Mouse (Mus musculus) spleen, postnatal 4 days (tissue): ENCODE measurements at regions not wholly inside any gene's neighbourhood (a gene's known extent, or its start where the extent isn't known, plus 50 kb on each side); places are given as distances from the start of the nearest gene placed in this dataset.

ENCODE experiments used
- DNase-seq, 2 experiments: peaks; one replicate each; pipeline ENCODE4 v3.0.0; 2022; ENCODE audit warnings: low spot score in 2 of 2

DNA sequence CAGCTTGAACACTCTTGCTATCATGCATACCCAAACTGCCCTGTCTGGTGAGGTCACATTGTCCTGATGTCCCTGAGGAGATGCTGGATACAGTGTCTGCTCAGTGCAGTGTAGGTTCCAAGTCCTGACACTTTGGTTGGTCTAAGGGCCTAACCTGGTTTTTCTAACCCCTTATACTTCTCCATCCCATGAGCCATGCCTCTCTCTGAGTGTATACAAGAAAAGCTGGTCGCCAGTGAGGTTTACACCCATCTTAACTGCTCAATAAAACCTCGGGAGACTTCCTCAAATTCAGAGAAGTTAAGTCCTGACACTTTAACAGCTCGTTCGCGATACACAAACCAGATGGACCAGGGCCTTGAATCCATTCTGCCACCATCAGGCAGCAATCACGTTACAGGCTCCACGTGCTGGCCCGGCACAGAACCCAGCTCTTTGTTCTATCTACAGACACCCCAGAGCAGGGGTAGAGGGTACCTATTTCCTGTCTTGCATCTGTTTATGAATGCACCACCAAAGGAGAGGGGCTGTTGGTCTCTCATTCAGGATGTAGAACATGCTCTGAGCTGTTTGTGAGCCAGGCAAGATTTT lies 320.0 kb upstream of the Tbx3 start:
- DNase-seq: no peak

- DNase-seq: no peak
Measured at GRCm38 (mm10) chr5:119355471-119355870, 315.0 kb upstream of the Tbx3 start.

- no peak for DNase-seq
Measured at GRCm38 (mm10) chr5:119356051-119356450, 314.4 kb upstream of the Tbx3 start.

- peak in 1 of 2 experiments; percentile 22 for DNase-seq
Measured at GRCm38 (mm10) chr5:119359709-119360108, 310.8 kb upstream of the Tbx3 start.

DNA sequence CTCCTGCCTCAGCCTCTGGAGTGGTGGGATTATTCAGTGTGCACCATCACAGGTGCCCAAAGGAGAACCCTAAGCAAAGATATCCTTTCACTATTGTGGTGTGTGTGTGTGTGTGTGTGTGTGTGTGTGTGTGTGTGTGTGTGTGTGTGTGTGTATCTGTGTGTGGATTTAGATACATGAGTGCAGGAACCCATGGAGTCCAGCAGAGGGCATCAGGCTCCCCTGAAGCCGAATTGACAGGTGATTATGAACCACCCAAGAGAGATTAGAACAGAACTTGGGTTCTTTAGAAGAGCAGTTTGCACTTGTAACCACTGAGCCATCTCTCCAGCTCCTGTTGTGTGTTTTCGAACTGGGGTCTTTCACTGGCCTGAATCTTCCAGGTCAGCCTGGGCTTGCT lies 310.1 kb upstream of the Tbx3 start:
- no peak for DNase-seq

- no peak for DNase-seq
Measured at GRCm38 (mm10) chr5:119361406-119362044, 308.9 kb upstream of the Tbx3 start.

DNA sequence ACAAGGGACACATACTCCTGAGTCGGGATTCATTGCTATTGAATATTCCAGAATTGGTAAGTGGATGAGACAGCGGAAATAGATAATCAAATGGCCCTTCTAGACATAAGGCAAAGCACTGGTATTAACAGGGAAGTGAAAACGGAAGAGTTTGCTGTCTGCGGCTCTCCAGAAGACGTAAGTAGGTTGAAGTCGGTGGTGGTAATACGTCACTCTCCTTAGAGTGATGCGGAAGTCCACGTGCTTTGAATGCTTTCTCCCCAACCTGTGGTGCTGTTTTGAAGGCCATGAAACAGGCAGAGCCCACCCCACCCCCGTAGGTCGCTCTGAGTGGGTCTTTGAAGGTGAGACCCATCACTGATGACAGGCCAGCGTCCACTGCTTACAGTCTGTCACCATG lies 308.0 kb upstream of the Tbx3 start:
- DNase-seq: no peak

DNA sequence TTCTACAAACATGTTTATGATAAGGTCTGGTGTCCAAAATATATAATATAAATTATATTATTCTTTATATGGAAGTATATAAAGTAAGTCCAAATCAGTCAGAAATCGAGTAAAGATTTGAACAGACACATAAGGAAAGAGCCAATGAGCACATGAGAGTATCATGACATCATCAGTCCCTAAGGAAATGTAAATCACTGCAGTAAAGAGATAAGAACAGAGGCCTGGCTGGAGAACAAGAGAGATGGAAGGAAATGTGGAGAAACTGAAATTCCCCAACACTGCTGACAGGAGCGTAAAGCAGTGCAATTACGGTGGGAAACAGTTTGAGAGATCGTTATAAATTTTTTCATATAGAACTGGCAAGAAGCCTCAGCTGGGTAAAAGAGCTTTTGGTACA lies 306.2 kb upstream of the Tbx3 start:
- no peak for DNase-seq

GRCm38 (mm10) chr5:119365157-119365556 lies 305.3 kb upstream of the Tbx3 start:
- no peak for DNase-seq

GRCm38 (mm10) chr5:119366296-119366695 lies 304.2 kb upstream of the Tbx3 start:
- no peak for DNase-seq

GRCm38 (mm10) chr5:119370481-119370880 lies 300.0 kb upstream of the Tbx3 start:
- DNase-seq: no peak

GRCm38 (mm10) chr5:119370931-119371330 lies 299.5 kb upstream of the Tbx3 start:
- DNase-seq: no peak

- no peak for DNase-seq
Measured at GRCm38 (mm10) chr5:119373774-119374700, 296.4 kb upstream of the Tbx3 start.

DNA sequence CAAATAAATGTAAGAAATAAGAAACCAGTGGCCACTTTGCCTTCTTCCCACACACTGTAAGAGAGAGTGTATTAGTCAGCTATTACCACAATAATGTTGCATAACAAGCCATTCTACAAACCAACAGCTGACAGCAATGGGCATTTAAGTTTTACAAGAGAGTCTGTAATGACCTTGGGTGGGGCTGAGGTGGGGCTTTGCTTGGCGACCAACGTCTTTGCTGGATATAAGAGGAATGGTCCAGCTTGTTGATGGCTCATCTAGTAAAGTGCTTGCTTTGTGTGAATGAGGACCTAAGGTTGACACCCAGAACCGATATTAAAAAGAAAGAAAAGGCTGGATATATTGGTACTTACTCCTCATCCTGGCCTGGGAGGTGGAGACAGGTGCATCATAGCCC lies 295.6 kb upstream of the Tbx3 start:
- no peak for DNase-seq

DNA sequence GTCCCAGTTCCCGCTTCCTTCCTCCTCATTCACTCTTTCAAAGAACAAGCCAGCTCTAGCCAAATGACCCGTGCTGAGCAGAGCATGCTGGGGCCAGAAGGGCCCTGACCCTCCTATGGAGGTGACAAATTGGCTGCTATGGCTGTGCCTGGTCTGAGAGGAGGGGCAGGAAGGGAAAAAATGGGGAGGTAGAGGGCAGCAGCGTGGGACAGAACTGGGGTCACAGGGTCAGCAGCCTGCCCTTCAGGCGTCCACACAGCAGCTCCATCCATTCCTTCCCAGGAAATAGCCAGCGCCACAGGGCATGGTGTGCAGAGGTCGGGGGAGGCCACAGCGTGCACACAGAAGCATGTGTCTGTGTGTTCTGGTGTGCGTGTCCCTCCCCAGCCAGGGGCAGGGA lies 292.2 kb upstream of the Tbx3 start:
- DNase-seq: no peak

- no peak for DNase-seq
Measured at GRCm38 (mm10) chr5:119379915-119380432, 290.5 kb upstream of the Tbx3 start.

GRCm38 (mm10) chr5:119381495-119381894 lies 289.0 kb upstream of the Tbx3 start:
- no peak for DNase-seq

DNA sequence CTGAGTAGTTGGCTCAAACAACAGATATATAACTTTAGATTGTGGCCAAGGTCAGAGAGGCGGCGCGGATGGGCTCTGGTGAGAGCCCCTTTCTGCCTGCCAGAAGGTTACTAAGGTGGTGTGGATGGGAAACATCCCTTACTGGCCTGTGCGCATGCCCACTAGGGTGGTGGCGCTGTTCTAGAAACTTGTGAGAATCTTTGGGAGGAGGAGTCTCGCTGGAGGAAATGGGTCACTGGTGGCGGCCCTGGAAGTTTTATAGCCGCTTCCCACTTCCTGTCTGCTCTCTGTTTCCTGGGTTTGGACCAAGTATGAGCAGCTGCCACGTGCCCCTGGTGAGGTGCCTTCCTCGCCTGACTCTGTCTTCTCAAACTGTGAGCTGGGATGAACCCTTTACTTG lies 285.0 kb upstream of the Tbx3 start:
- DNase-seq: no peak

- DNase-seq: no peak
Measured at GRCm38 (mm10) chr5:119386821-119387220, 283.6 kb upstream of the Tbx3 start.

DNA sequence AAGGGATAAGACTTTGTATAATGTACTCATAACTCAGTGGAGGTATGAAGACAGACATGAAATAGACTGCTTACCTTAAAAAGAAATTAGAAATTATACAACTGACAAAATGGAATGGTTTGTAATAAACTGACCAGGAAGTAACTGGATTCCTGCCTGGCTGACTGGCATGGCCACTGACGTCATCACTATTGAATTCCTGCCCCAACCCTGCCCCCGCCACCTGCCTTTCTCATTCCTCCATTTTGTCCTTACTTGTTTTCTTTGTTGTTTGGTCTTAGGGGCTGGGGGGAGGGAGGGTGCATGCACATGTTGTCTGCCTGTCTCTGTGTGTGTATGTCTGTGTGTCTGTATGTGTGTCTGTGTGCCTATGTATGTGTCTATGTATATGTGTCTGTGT lies 283.2 kb upstream of the Tbx3 start:
- DNase-seq: no peak

- no peak for DNase-seq
Measured at GRCm38 (mm10) chr5:119388841-119389240, 281.6 kb upstream of the Tbx3 start.

GRCm38 (mm10) chr5:119389384-119389783 lies 281.1 kb upstream of the Tbx3 start:
- no peak for DNase-seq

DNA sequence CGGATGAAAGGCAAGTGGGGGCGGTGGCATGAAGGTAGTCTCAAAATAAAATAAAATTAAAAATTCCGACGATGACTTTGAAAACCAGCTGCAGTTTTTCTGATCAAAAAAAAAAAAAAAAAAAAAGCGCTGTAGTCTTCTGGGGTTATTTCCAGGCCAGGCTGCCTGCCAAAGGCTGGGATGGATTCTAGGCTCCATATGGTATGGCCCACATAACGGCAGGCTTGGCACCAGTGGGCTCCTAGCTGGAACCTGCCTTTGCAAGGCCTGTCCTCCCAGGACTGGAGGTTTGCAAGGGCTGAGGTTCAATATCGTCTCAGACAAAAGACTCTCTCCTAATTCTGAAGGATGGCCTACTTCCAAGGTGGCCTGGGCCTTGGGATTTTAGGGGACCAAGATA lies 280.6 kb upstream of the Tbx3 start:
- DNase-seq: no peak
